Mouse (Mus musculus) C2C12 (cell line): ENCODE measurements around the gene Ercc8.

Source experiments
- CEBPB ChIP-seq: IDR thresholded peaks from one replicate; pipeline ENCODE4 v1.6.1; 2011; ENCODE audit warnings: low read depth, mild to moderate bottlenecking, control low read depth, moderate library complexity
- CTCF ChIP-seq: IDR thresholded peaks from one replicate; pipeline ENCODE4 v1.5.1; 2011; ENCODE audit not compliant: control insufficient read depth, insufficient read depth, insufficient read length
- MAX ChIP-seq: IDR thresholded peaks from one replicate; pipeline ENCODE4 v1.6.1; 2011; ENCODE audit warnings: mild to moderate bottlenecking, control low read depth
- MYOD1 ChIP-seq: IDR thresholded peaks from one replicate; pipeline ENCODE4 v1.6.1; 2011; ENCODE audit warnings: low read depth; ENCODE audit not compliant: control insufficient read depth, insufficient read length

DNA sequence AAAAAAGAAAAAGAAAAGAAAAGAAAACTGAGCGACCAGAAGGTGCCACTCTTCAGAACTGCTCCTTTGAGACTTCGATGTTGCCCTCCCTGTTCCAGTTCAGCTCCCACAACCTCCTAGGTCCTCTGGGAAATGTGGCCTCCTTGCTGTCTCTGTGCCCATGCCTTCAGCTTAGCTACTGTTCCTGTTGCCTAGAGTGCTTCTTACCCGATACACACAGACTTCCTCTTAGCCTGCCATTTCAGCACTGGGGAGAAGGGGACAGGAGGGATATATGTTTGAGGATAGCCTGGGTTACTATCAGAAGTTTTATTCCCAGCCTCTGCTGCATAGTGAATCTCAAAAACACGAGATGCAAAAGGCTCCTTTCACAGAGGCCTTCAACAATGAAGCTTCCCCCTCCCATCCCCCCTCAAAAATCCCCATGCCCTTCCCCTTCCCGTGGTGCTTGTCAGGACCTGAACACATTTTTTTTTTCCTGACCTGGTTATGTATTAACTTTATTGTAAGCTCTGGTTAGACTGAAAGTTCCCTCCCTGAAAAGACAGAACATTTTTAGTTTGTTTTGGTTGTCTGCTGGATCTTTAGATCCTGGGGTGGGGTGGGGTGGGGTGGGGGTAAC, 54.0 kb downstream of the Ercc8 start:
- TF ChIP-seq MAX (no peak), CTCF (no peak), MYOD1 (no peak), CEBPB (no peak)
